Mouse (Mus musculus): ENCODE data around the gene Haus8. TPM values are rescaled to one million over a fixed set of nuclear protein-coding genes. Genes with fewer than 3 reads are reported as not detected.
A peak's percentile ranks its signal among the peaks of the same experiment; 100 is the strongest.

Gene Haus8
- polyA plus RNA-seq, 1 experiment from 2014 or later = 144 TPM

- Histone ChIP-seq H3K4me3 (ENCODE audit: control insufficient read depth in 1 of 2, insufficient read depth in 1 of 2, low read depth in 1 of 2, low read length in 2 of 2) (no peak overlapping the region), H3K9ac (ENCODE audit: low read length) (no peak overlapping the region), H3K4me2 (ENCODE audit: low read length) (no peak overlapping the region), H3K4me1 (ENCODE audit: control insufficient read depth in 2 of 2, insufficient read depth in 2 of 2, low read length in 2 of 2) (peaks cover 22 to 38% of the 10 kb centered on the region in 2 experiments), H3K27me3 (ENCODE audit: control insufficient read depth, insufficient read depth, low read length) (no peaks in the 10 kb centered on the region), H3K27ac (replicated peaks in 1 of 2; ENCODE audit: control insufficient read depth in 1 of 2, insufficient read depth in 1 of 2, low read depth in 2 of 2, low read length in 2 of 2) (peak overlapping the region; percentile 16 to 98; a peak in 2 of 4 replicates), H3K9me3 (ENCODE audit: control insufficient read depth, low read length) (no peaks in the 10 kb centered on the region), H3K36me3 (ENCODE audit: control insufficient read depth, insufficient read depth, low read length) (peaks cover 7% of the 10 kb centered on the region)
- ATAC-seq (ENCODE audit: insufficient number of reproducible peaks, insufficient read depth, low FRiP score, low read depth) = no peak
- WGBS = 64% methylated on average over 6 of the region's 6 CpGs
Observed at GRCm38 (mm10) chr8:71310446-71310845, 37.7 kb upstream of the Haus8 start.

DNA sequence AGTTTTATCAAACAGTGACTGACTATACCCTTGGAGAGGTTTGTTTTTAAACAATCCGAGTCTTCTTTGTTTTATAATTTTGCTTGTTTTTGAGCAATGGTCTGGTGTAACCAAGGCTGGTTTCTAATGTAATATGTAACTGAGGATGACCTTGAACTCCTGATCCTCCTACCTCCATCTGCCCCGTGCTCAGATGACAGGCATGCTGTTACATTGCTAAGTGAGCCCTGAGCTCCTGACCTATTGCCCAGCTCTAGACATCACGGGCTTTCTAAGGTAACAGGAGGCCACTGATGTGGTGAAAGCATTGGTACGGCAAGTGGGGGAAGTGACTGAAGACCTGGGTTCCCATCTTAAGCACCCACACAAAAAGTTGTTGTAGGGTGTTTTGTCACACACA lies 35.2 kb upstream of the Haus8 start:
- no peak overlapping the region for H3K27ac ChIP-seq (replicated peaks in 1 of 2; ENCODE audit: control insufficient read depth in 1 of 2, insufficient read depth in 1 of 2, low read depth in 2 of 2, low read length in 2 of 2)
- H3K4me1 ChIP-seq (ENCODE audit: control insufficient read depth in 2 of 2, insufficient read depth in 2 of 2, low read length in 2 of 2) = peaks cover 11 to 27% of the 10 kb centered on the region in 2 experiments
- H3K4me3 ChIP-seq (ENCODE audit: control insufficient read depth in 1 of 2, insufficient read depth in 1 of 2, low read depth in 1 of 2, low read length in 2 of 2) = no peak overlapping the region
- no peaks in the 10 kb centered on the region for H3K9me3 ChIP-seq (ENCODE audit: control insufficient read depth, low read length)
- ATAC-seq (ENCODE audit: insufficient number of reproducible peaks, insufficient read depth, low FRiP score, low read depth) = no peak
- H3K36me3 ChIP-seq (ENCODE audit: control insufficient read depth, insufficient read depth, low read length) = peaks cover 3% of the 10 kb centered on the region; the same call in 1 of the 2 replicates
- WGBS = 76% methylated on average over 4 of the region's 4 CpGs
- no peak overlapping the region for H3K9ac ChIP-seq (ENCODE audit: low read length)
- no peak overlapping the region for H3K4me2 ChIP-seq (ENCODE audit: low read length)
- H3K27me3 ChIP-seq (ENCODE audit: control insufficient read depth, insufficient read depth, low read length) = no peaks in the 10 kb centered on the region

- peaks cover 7% of the 10 kb centered on the region for H3K36me3 ChIP-seq (ENCODE audit: control insufficient read depth, insufficient read depth, low read length)
- H3K9me3 ChIP-seq (ENCODE audit: control insufficient read depth, low read length) = 0 out of 2 replicates have a peak, but pooled peaks cover 5% of the 10 kb centered on the region
- H3K9ac ChIP-seq (ENCODE audit: low read length) = no peak overlapping the region
- no peak for ATAC-seq (ENCODE audit: insufficient number of reproducible peaks, insufficient read depth, low FRiP score, low read depth)
- H3K27ac ChIP-seq (replicated peaks in 1 of 2; ENCODE audit: control insufficient read depth in 1 of 2, insufficient read depth in 1 of 2, low read depth in 2 of 2, low read length in 2 of 2) = no peak overlapping the region
- no peaks in the 10 kb centered on the region for H3K27me3 ChIP-seq (ENCODE audit: control insufficient read depth, insufficient read depth, low read length)
- no peak overlapping the region for H3K4me2 ChIP-seq (ENCODE audit: low read length)
- H3K4me3 ChIP-seq (ENCODE audit: control insufficient read depth in 1 of 2, insufficient read depth in 1 of 2, low read depth in 1 of 2, low read length in 2 of 2) = no peak overlapping the region
- H3K4me1 ChIP-seq (ENCODE audit: control insufficient read depth in 2 of 2, insufficient read depth in 2 of 2, low read length in 2 of 2) = peaks cover 10 to 22% of the 10 kb centered on the region in 2 experiments
- 85% methylated on average over 1 of the region's 1 CpGs for WGBS
Observed at GRCm38 (mm10) chr8:71307371-71307770, 34.6 kb upstream of the Haus8 start.

- no peak overlapping the region for H3K27ac ChIP-seq (replicated peaks in 1 of 2; ENCODE audit: control insufficient read depth in 1 of 2, insufficient read depth in 1 of 2, low read depth in 2 of 2, low read length in 2 of 2)
- H3K36me3 ChIP-seq (ENCODE audit: control insufficient read depth, insufficient read depth, low read length) = peaks cover 16% of the 10 kb centered on the region
- H3K9ac ChIP-seq (ENCODE audit: low read length) = no peak overlapping the region
- H3K4me1 ChIP-seq (ENCODE audit: control insufficient read depth in 2 of 2, insufficient read depth in 2 of 2, low read length in 2 of 2) = peaks cover 3 to 10% of the 10 kb centered on the region in 2 experiments; a peak in 2 of 4 replicates
- H3K4me2 ChIP-seq (ENCODE audit: low read length) = no peak overlapping the region
- no peaks in the 10 kb centered on the region for H3K27me3 ChIP-seq (ENCODE audit: control insufficient read depth, insufficient read depth, low read length)
- WGBS = 53% methylated on average over 1 of the region's 1 CpGs
- no peak overlapping the region for H3K4me3 ChIP-seq (ENCODE audit: control insufficient read depth in 1 of 2, insufficient read depth in 1 of 2, low read depth in 1 of 2, low read length in 2 of 2)
- H3K9me3 ChIP-seq (ENCODE audit: control insufficient read depth, low read length) = 0 out of 2 replicates have a peak, but pooled peaks cover 8% of the 10 kb centered on the region
- ATAC-seq (ENCODE audit: insufficient number of reproducible peaks, insufficient read depth, low FRiP score, low read depth) = no peak; the same call in 1 of the 2 replicates
Observed at GRCm38 (mm10) chr8:71305988-71306387, 33.3 kb upstream of the Haus8 start.

DNA sequence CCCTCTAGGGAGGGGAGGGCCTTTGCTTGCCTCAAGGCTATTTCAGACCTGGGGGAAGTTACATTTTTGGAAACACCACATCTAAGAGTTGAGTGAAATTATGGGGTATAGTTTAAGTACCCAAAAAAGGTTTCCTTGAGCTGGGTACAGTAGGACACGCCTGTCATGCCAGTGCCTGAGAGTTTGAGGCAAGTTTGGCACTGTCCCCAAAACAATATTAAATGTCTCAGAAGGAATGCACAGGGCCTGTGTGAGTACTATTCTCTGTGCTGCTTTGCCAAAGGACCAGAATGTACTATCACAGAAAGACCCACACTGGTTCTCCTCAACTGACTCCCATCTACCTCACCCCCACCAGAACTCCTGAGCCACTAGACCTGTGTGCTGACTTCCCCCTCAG lies 30.9 kb upstream of the Haus8 start:
- Histone ChIP-seq H3K36me3 (ENCODE audit: control insufficient read depth, insufficient read depth, low read length) (peaks cover 23% of the 10 kb centered on the region), H3K4me3 (ENCODE audit: control insufficient read depth in 1 of 2, insufficient read depth in 1 of 2, low read depth in 1 of 2, low read length in 2 of 2) (no peak overlapping the region), H3K9me3 (ENCODE audit: control insufficient read depth, low read length) (0 out of 2 replicates have a peak, but pooled peaks cover 8% of the 10 kb centered on the region), H3K4me2 (ENCODE audit: low read length) (no peak overlapping the region), H3K9ac (ENCODE audit: low read length) (no peak overlapping the region), H3K4me1 (ENCODE audit: control insufficient read depth in 2 of 2, insufficient read depth in 2 of 2, low read length in 2 of 2) (peaks cover 9 to 11% of the 10 kb centered on the region in 2 experiments; a peak in 3 of 4 replicates), H3K27ac (replicated peaks in 1 of 2; ENCODE audit: control insufficient read depth in 1 of 2, insufficient read depth in 1 of 2, low read depth in 2 of 2, low read length in 2 of 2) (peak overlapping the region; percentile 8 to 33; a peak in 2 of 4 replicates), H3K27me3 (ENCODE audit: control insufficient read depth, insufficient read depth, low read length) (no peaks in the 10 kb centered on the region)
- ATAC-seq (ENCODE audit: insufficient number of reproducible peaks, insufficient read depth, low FRiP score, low read depth) = no peak
- WGBS = 69% methylated on average over 1 of the region's 1 CpGs

GRCm38 (mm10) chr8:71302788-71303187 lies 30.1 kb upstream of the Haus8 start:
- 83% methylated on average over 1 of the region's 1 CpGs for WGBS
- no peak overlapping the region for H3K4me3 ChIP-seq (ENCODE audit: control insufficient read depth in 1 of 2, insufficient read depth in 1 of 2, low read depth in 1 of 2, low read length in 2 of 2)
- no peak for ATAC-seq (ENCODE audit: insufficient number of reproducible peaks, insufficient read depth, low FRiP score, low read depth)
- peaks cover 9 to 11% of the 10 kb centered on the region in 2 experiments; a peak in 3 of 4 replicates for H3K4me1 ChIP-seq (ENCODE audit: control insufficient read depth in 2 of 2, insufficient read depth in 2 of 2, low read length in 2 of 2)
- no peak overlapping the region for H3K4me2 ChIP-seq (ENCODE audit: low read length)
- no peaks in the 10 kb centered on the region for H3K27me3 ChIP-seq (ENCODE audit: control insufficient read depth, insufficient read depth, low read length)
- H3K27ac ChIP-seq (replicated peaks in 1 of 2; ENCODE audit: control insufficient read depth in 1 of 2, insufficient read depth in 1 of 2, low read depth in 2 of 2, low read length in 2 of 2) = no peak overlapping the region
- H3K9ac ChIP-seq (ENCODE audit: low read length) = no peak overlapping the region
- 0 out of 2 replicates have a peak, but pooled peaks cover 8% of the 10 kb centered on the region for H3K9me3 ChIP-seq (ENCODE audit: control insufficient read depth, low read length)
- peaks cover 31% of the 10 kb centered on the region for H3K36me3 ChIP-seq (ENCODE audit: control insufficient read depth, insufficient read depth, low read length)

DNA sequence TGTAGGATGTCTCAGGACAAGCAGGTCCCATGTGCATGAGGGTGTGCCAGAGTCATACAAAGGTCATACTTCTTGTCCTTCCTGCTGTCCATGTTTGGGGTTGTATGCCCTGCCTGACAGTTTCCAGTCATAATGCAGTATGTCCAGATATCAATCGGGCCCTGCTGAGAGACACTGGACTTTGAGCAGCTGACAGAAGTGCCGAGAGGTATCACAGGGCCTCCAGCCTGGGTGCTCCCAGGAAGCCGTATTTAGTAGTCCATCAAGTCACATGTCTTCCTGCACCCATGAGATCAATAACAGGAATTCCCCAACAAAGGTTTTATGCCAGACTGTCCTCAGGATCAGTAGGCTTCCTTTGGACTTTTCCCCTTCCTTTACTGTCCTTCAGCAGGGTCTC lies 27.0 kb upstream of the Haus8 start:
- WGBS = 39% methylated on average over 3 of the region's 3 CpGs
- H3K27ac ChIP-seq (replicated peaks in 1 of 2; ENCODE audit: control insufficient read depth in 1 of 2, insufficient read depth in 1 of 2, low read depth in 2 of 2, low read length in 2 of 2) = peak overlapping the region in 1 of 2 experiments; percentile 20; a peak in 2 of 4 replicates
- ATAC-seq (ENCODE audit: insufficient number of reproducible peaks, insufficient read depth, low FRiP score, low read depth) = no peak
- H3K4me1 ChIP-seq (ENCODE audit: control insufficient read depth in 2 of 2, insufficient read depth in 2 of 2, low read length in 2 of 2) = peaks cover 6 to 11% of the 10 kb centered on the region in 2 experiments; a peak in 3 of 4 replicates
- 0 out of 2 replicates have a peak, but pooled peaks cover 8% of the 10 kb centered on the region for H3K9me3 ChIP-seq (ENCODE audit: control insufficient read depth, low read length)
- no peak overlapping the region for H3K4me3 ChIP-seq (ENCODE audit: control insufficient read depth in 1 of 2, insufficient read depth in 1 of 2, low read depth in 1 of 2, low read length in 2 of 2)
- no peak overlapping the region for H3K4me2 ChIP-seq (ENCODE audit: low read length)
- H3K9ac ChIP-seq (ENCODE audit: low read length) = no peak overlapping the region
- H3K36me3 ChIP-seq (ENCODE audit: control insufficient read depth, insufficient read depth, low read length) = peaks cover 53% of the 10 kb centered on the region
- no peaks in the 10 kb centered on the region for H3K27me3 ChIP-seq (ENCODE audit: control insufficient read depth, insufficient read depth, low read length)

GRCm38 (mm10) chr8:71297439-71297838 lies 24.7 kb upstream of the Haus8 start:
- H3K4me1 ChIP-seq (ENCODE audit: control insufficient read depth in 2 of 2, insufficient read depth in 2 of 2, low read length in 2 of 2) = peaks cover 6 to 9% of the 10 kb centered on the region in 2 experiments; a peak in 3 of 4 replicates
- H3K27ac ChIP-seq (replicated peaks in 1 of 2; ENCODE audit: control insufficient read depth in 1 of 2, insufficient read depth in 1 of 2, low read depth in 2 of 2, low read length in 2 of 2) = no peak overlapping the region
- no peak for ATAC-seq (ENCODE audit: insufficient number of reproducible peaks, insufficient read depth, low FRiP score, low read depth)
- 89% methylated on average over 1 of the region's 1 CpGs for WGBS
- no peaks in the 10 kb centered on the region for H3K27me3 ChIP-seq (ENCODE audit: control insufficient read depth, insufficient read depth, low read length)
- no peak overlapping the region for H3K4me3 ChIP-seq (ENCODE audit: control insufficient read depth in 1 of 2, insufficient read depth in 1 of 2, low read depth in 1 of 2, low read length in 2 of 2)
- 0 out of 2 replicates have a peak, but pooled peaks cover 4% of the 10 kb centered on the region for H3K9me3 ChIP-seq (ENCODE audit: control insufficient read depth, low read length)
- H3K4me2 ChIP-seq (ENCODE audit: low read length) = no peak overlapping the region
- H3K36me3 ChIP-seq (ENCODE audit: control insufficient read depth, insufficient read depth, low read length) = peaks cover 59% of the 10 kb centered on the region
- no peak overlapping the region for H3K9ac ChIP-seq (ENCODE audit: low read length)

Measured in heart, embryonic 14.5 days (tissue).